Mouse (Mus musculus) liver, embryonic 15.5 days (tissue): Measurements from ENCODE around the gene Prr22. TPM values are rescaled to one million over a fixed set of nuclear protein-coding genes. Genes with fewer than 3 reads are reported as not detected.

ENCODE experiments used
- ATAC-seq: fragments of 200-750 bp; cut with Nextera tagmentation; 2 replicates; pipeline ENCODE4 v1.8.0; 2017; ENCODE audit warnings: moderate number of reproducible peaks, mild to moderate bottlenecking, moderate library complexity; ENCODE audit not compliant: insufficient read depth
- H3K27ac ChIP-seq: fragments of 300-500 bp; sonication (generic); replicated peaks from 2 replicates; pipeline ENCODE4 v1.5.1; 2015; ENCODE audit warnings: mild to moderate bottlenecking, inconsistent platforms
- H3K27me3 ChIP-seq: fragments of 300-500 bp; sonication (generic); 2 replicates; pipeline ENCODE4 v1.6.1; 2015; ENCODE audit warnings: mild to moderate bottlenecking, inconsistent platforms
- H3K36me3 ChIP-seq: fragments of 300-500 bp; sonication (generic); replicated peaks from 2 replicates; pipeline ENCODE4 v1.6.1; 2015; ENCODE audit warnings: moderate library complexity, mild to moderate bottlenecking, inconsistent platforms
- H3K4me1 ChIP-seq: fragments of 300-500 bp; sonication (generic); replicated peaks from 2 replicates; pipeline ENCODE4 v1.6.1; 2015; ENCODE audit warnings: inconsistent platforms
- H3K4me2 ChIP-seq: fragments of 300-500 bp; sonication (generic); 2 replicates; pipeline ENCODE4 v1.6.1; 2015; ENCODE audit warnings: moderate library complexity, mild to moderate bottlenecking, inconsistent platforms
- H3K4me3 ChIP-seq: fragments of 300-500 bp; sonication (generic); replicated peaks from 2 replicates; pipeline ENCODE4 v1.5.1; 2015; ENCODE audit warnings: mild to moderate bottlenecking, inconsistent platforms
- H3K9ac ChIP-seq: fragments of 300-500 bp; sonication (generic); 2 replicates; pipeline ENCODE4 v1.6.1; 2015; ENCODE audit warnings: moderate library complexity, mild to moderate bottlenecking, inconsistent platforms
- H3K9me3 ChIP-seq: fragments of 300-500 bp; sonication (generic); replicated peaks from 2 replicates; pipeline ENCODE4 v1.6.1; 2016; ENCODE audit warnings: inconsistent platforms
- WGBS: fragments of 180-500 bp; shearing (Covaris S2); methylation state at CpG from one replicate; pipeline ENCODE4 v1.1.7; 2015; ENCODE audit warnings: mixed read lengths; ENCODE audit not compliant: insufficient replicate concordance; 5-methylcytosine and 5-hydroxymethylcytosine counted together
- polyA plus RNA-seq: library from polyadenylated mRNA; unstranded; fragments of >200 nt; fragmentation: Nextera tagmentation; extraction: Ambion mirVana; gene quantifications from 2 replicates; pipeline ENCODE4 v1.2.1, GENCODE M21; 2015

The Prr22 gene
- 0.23 and 0.60 TPM in 2 replicates for polyA plus RNA-seq

- no peak within 1 kb of the TSS for H3K4me2 ChIP-seq
- 77% methylated on average over 5 of the region's 5 CpGs for WGBS
- H3K36me3 ChIP-seq: peaks cover 39% of the 10 kb centered on the region
- no peak within 1 kb of the TSS for H3K9ac ChIP-seq
- no peak within 1 kb of the TSS for H3K27ac ChIP-seq
- no peaks in the 10 kb centered on the region for H3K27me3 ChIP-seq
- no peak for ATAC-seq
- peaks cover 20% of the 10 kb centered on the region for H3K4me1 ChIP-seq
- H3K4me3 ChIP-seq: no peak within 1 kb of the TSS
- no peaks in the 10 kb centered on the region for H3K9me3 ChIP-seq
Measured at GRCm38 (mm10) chr17:56769950-56770349, at the start of gene Prr22. Prr22 (plus strand) TSS chr17:56770250.

GRCm38 (mm10) chr17:56722441-56722840, 47.6 kb upstream of the Prr22 start:
- 77% methylated on average over 5 of the region's 5 CpGs for WGBS
- H3K36me3 ChIP-seq: peaks cover 23% of the 10 kb centered on the region

GRCm38 (mm10) chr17:56723419-56724161, 46.5 kb upstream of the Prr22 start:
- Histone ChIP-seq H3K36me3 (peaks cover 23% of the 10 kb centered on the region), H3K4me2 (no peak overlapping the region), H3K9me3 (no peaks in the 10 kb centered on the region), H3K4me1 (peaks cover 28% of the 10 kb centered on the region), H3K27me3 (peaks cover 17% of the 10 kb centered on the region), H3K9ac (no peak overlapping the region), H3K27ac (no peak overlapping the region), H3K4me3 (no peak overlapping the region)
- WGBS: 81% methylated on average over 11 of the region's 11 CpGs
- ATAC-seq: no peak

More at GRCm38 (mm10) chr17:56722441-56722840, 47.6 kb upstream of the Prr22 start:
- ATAC-seq: no peak
- Histone ChIP-seq H3K27me3 (peaks cover 11% of the 10 kb centered on the region; the same call in 1 of the 2 replicates), H3K9me3 (no peaks in the 10 kb centered on the region), H3K4me3 (no peak overlapping the region), H3K4me2 (no peak overlapping the region), H3K9ac (no peak overlapping the region), H3K27ac (no peak overlapping the region), H3K4me1 (peaks cover 24% of the 10 kb centered on the region)

- Histone ChIP-seq H3K9ac (no peak overlapping the region), H3K4me3 (no peak overlapping the region), H3K4me2 (0 out of 2 replicates have a peak overlapping the region, but pooled peaks have one; percentile 21), H3K4me1 (peaks cover 13% of the 10 kb centered on the region), H3K27ac (no peak overlapping the region), H3K27me3 (peaks cover 46% of the 10 kb centered on the region), H3K9me3 (no peaks in the 10 kb centered on the region), H3K36me3 (peaks cover 11% of the 10 kb centered on the region)
- 27% methylated on average over 7 of the region's 7 CpGs for WGBS
- ATAC-seq: no peak
Measured at GRCm38 (mm10) chr17:56727029-56727649, 42.9 kb upstream of the Prr22 start.

- Histone ChIP-seq H3K36me3 (peaks cover 6% of the 10 kb centered on the region), H3K9me3 (no peaks in the 10 kb centered on the region), H3K4me2 (peak overlapping the region; percentile 21), H3K9ac (no peak overlapping the region), H3K27me3 (peaks cover 51% of the 10 kb centered on the region), H3K4me3 (no peak overlapping the region), H3K27ac (no peak overlapping the region), H3K4me1 (peaks cover 13% of the 10 kb centered on the region)
- 12% methylated on average over 12 of the region's 12 CpGs for WGBS
- no peak for ATAC-seq
Measured at GRCm38 (mm10) chr17:56727659-56728058, 42.4 kb upstream of the Prr22 start.

- H3K27ac ChIP-seq: no peak overlapping the region
- peak overlapping the region; percentile 21 for H3K4me2 ChIP-seq
- no peak overlapping the region for H3K4me3 ChIP-seq
- 22% methylated on average over 12 of the region's 12 CpGs for WGBS
- H3K36me3 ChIP-seq: 0 out of 2 replicates have a peak, but pooled peaks cover 1% of the 10 kb centered on the region
- H3K4me1 ChIP-seq: peaks cover 13% of the 10 kb centered on the region
- peaks cover 53% of the 10 kb centered on the region for H3K27me3 ChIP-seq
- H3K9ac ChIP-seq: no peak overlapping the region
- H3K9me3 ChIP-seq: no peaks in the 10 kb centered on the region
- no peak for ATAC-seq
Measured at GRCm38 (mm10) chr17:56728117-56728516, 41.9 kb upstream of the Prr22 start.

- H3K27me3 ChIP-seq: peaks cover 63% of the 10 kb centered on the region
- H3K4me3 ChIP-seq: no peak overlapping the region
- 60% methylated on average over 6 of the region's 6 CpGs for WGBS
- no peaks in the 10 kb centered on the region for H3K36me3 ChIP-seq
- no peak overlapping the region for H3K27ac ChIP-seq
- H3K4me2 ChIP-seq: no peak overlapping the region
- H3K9me3 ChIP-seq: no peaks in the 10 kb centered on the region
- no peak overlapping the region for H3K9ac ChIP-seq
- ATAC-seq: no peak
- H3K4me1 ChIP-seq: peaks cover 13% of the 10 kb centered on the region
Measured at GRCm38 (mm10) chr17:56729151-56729550, 40.9 kb upstream of the Prr22 start.

GRCm38 (mm10) chr17:56729656-56730055, 40.4 kb upstream of the Prr22 start:
- H3K9me3 ChIP-seq: no peaks in the 10 kb centered on the region
- no peak overlapping the region for H3K4me2 ChIP-seq
- no peak overlapping the region for H3K9ac ChIP-seq
- 73% methylated on average over 2 of the region's 2 CpGs for WGBS
- H3K4me1 ChIP-seq: peaks cover 13% of the 10 kb centered on the region
- ATAC-seq: no peak
- H3K27me3 ChIP-seq: peaks cover 68% of the 10 kb centered on the region
- H3K27ac ChIP-seq: no peak overlapping the region
- H3K4me3 ChIP-seq: no peak overlapping the region
- no peaks in the 10 kb centered on the region for H3K36me3 ChIP-seq

- H3K9me3 ChIP-seq: no peaks in the 10 kb centered on the region
- no peaks in the 10 kb centered on the region for H3K4me1 ChIP-seq
- ATAC-seq: no peak
- H3K4me2 ChIP-seq: no peak overlapping the region
- H3K27me3 ChIP-seq: peaks cover 58% of the 10 kb centered on the region
- H3K4me3 ChIP-seq: no peak overlapping the region
- H3K27ac ChIP-seq: no peak overlapping the region
- 32% methylated on average over 8 of the region's 8 CpGs for WGBS
- no peak overlapping the region for H3K9ac ChIP-seq
- H3K36me3 ChIP-seq: no peaks in the 10 kb centered on the region
Measured at GRCm38 (mm10) chr17:56736534-56736933, 33.5 kb upstream of the Prr22 start.

GRCm38 (mm10) chr17:56738221-56738620, 31.8 kb upstream of the Prr22 start:
- Histone ChIP-seq H3K4me2 (no peak overlapping the region), H3K9me3 (no peaks in the 10 kb centered on the region), H3K4me3 (no peak overlapping the region), H3K9ac (no peak overlapping the region), H3K4me1 (no peaks in the 10 kb centered on the region), H3K36me3 (no peaks in the 10 kb centered on the region), H3K27ac (no peak overlapping the region), H3K27me3 (peaks cover 45% of the 10 kb centered on the region)
- WGBS: 68% methylated on average over 10 of the region's 10 CpGs
- ATAC-seq: no peak

GRCm38 (mm10) chr17:56740118-56740787, 29.8 kb upstream of the Prr22 start:
- no peaks in the 10 kb centered on the region for H3K4me1 ChIP-seq
- no peak overlapping the region for H3K4me2 ChIP-seq
- no peaks in the 10 kb centered on the region for H3K9me3 ChIP-seq
- no peak overlapping the region for H3K27ac ChIP-seq
- no peak for ATAC-seq
- H3K4me3 ChIP-seq: no peak overlapping the region
- H3K9ac ChIP-seq: no peak overlapping the region
- peaks cover 28% of the 10 kb centered on the region for H3K27me3 ChIP-seq
- WGBS: 65% methylated on average over 17 of the region's 17 CpGs
- H3K36me3 ChIP-seq: no peaks in the 10 kb centered on the region
